Mouse (Mus musculus) heart, postnatal 0 days (tissue): ENCODE data around the gene Rab5c. TPM values are rescaled to one million over a fixed set of nuclear protein-coding genes. Genes with fewer than 3 reads are reported as not detected.

Experiments used
- ATAC-seq: fragments of 200-750 bp; cut with Nextera tagmentation; 2 replicates; pipeline ENCODE4 v1.8.0; 2017; ENCODE audit warnings: low read depth, moderate number of reproducible peaks, moderate library complexity; ENCODE audit not compliant: insufficient read depth
- DNase-seq: peaks from one replicate; pipeline ENCODE4 v3.0.0-alpha.2; 2016; ENCODE audit warnings: low spot score
- H3K27ac ChIP-seq: fragments of 300-500 bp; sonication (generic); 2 replicates; pipeline ENCODE4 v1.5.1; 2014; ENCODE audit warnings: low read depth, mild to moderate bottlenecking
- H3K27me3 ChIP-seq: fragments of 300-500 bp; sonication (generic); 2 replicates; pipeline ENCODE4 v1.6.1; 2014; ENCODE audit warnings: low read length, mixed read lengths; ENCODE audit not compliant: control insufficient read depth, insufficient read depth
- H3K36me3 ChIP-seq: fragments of 300-500 bp; sonication (generic); replicated peaks from 2 replicates; pipeline ENCODE4 v1.6.1; 2014; ENCODE audit warnings: low read length, mixed read lengths; ENCODE audit not compliant: control insufficient read depth, insufficient read depth
- H3K4me1 ChIP-seq: fragments of 300-500 bp; sonication (generic); 2 replicates; pipeline ENCODE4 v1.6.1; 2014; ENCODE audit warnings: antibody characterized with exemption; ENCODE audit not compliant: control insufficient read depth, insufficient read depth
- H3K4me2 ChIP-seq: fragments of 300-500 bp; sonication (generic); 2 replicates; pipeline ENCODE4 v1.6.1; 2014; ENCODE audit warnings: low read depth, mild to moderate bottlenecking, low read length, moderate library complexity
- H3K4me3 ChIP-seq: fragments of 300-500 bp; sonication (generic); 2 replicates; pipeline ENCODE4 v1.5.1; 2014; ENCODE audit warnings: low read depth, low read length
- H3K9ac ChIP-seq: fragments of 300-500 bp; sonication (generic); replicated peaks from 2 replicates; pipeline ENCODE4 v1.6.1; 2014; ENCODE audit warnings: low read depth, low read length, mixed read lengths
- H3K9me3 ChIP-seq: fragments of 300-500 bp; sonication (generic); replicated peaks from 2 replicates; pipeline ENCODE4 v1.6.1; 2016; ENCODE audit warnings: low read length; ENCODE audit not compliant: control insufficient read depth
- CTCF ChIP-seq: IDR thresholded peaks from 2 replicates; pipeline ENCODE4 v1.5.1; 2016; ENCODE audit warnings: antibody characterized with exemption, control low read depth, low read depth
- EP300 ChIP-seq: IDR thresholded peaks from 2 replicates; pipeline ENCODE4 v1.6.1; 2016; ENCODE audit warnings: antibody characterized with exemption, low read depth
- WGBS: fragments of 180-500 bp; shearing (Covaris S2); extraction: QIAGEN DNeasy Blood & Tissue Kit; methylation state at CpG from one replicate; pipeline ENCODE4 v1.1.7; 2014; 5-methylcytosine and 5-hydroxymethylcytosine counted together
- polyA plus RNA-seq: library from polyadenylated mRNA; unstranded; fragments of >200 nt; fragmentation: Nextera tagmentation; extraction: Ambion mirVana; gene quantifications from 2 replicates; pipeline ENCODE4 v1.2.1, GENCODE M21; 2015
- total RNA-seq: library from RNA; depleted of rRNA; stranded (reverse); fragments of >200 nt; gene quantifications from 2 replicates; pipeline ENCODE4 v1.2.3, GENCODE M21; 2014; ENCODE audit warnings: low replicate concordance

Rab5c gene
- total and polyA plus RNA-seq, 2 experiments from 2014 or later: 11.0 to 117 TPM

GRCm38 (mm10) chr11:100780247-100780646, 42.2 kb upstream of the Rab5c start:
- Histone ChIP-seq H3K4me3 (no peak overlapping the region), H3K36me3 (peaks cover 62% of the 10 kb centered on the region), H3K4me1 (no peaks in the 10 kb centered on the region), H3K9ac (no peak overlapping the region), H3K9me3 (no peaks in the 10 kb centered on the region), H3K27ac (no peak overlapping the region), H3K4me2 (no peak overlapping the region), H3K27me3 (no peaks in the 10 kb centered on the region)
- DNase-seq (no peak), ATAC-seq (no peak)
- 64% methylated on average over 8 of the region's 8 CpGs for WGBS
- TF ChIP-seq CTCF (no peak), EP300 (no peak)

GRCm38 (mm10) chr11:100778069-100778468, 40.1 kb upstream of the Rab5c start:
- DNase-seq (no peak), ATAC-seq (no peak)
- peaks cover 41% of the 10 kb centered on the region for H3K36me3 ChIP-seq
- 54% methylated on average over 3 of the region's 3 CpGs for WGBS
- H3K9ac ChIP-seq: no peak overlapping the region
- no peak overlapping the region for H3K27ac ChIP-seq
- H3K4me2 ChIP-seq: no peak overlapping the region
- H3K27me3 ChIP-seq: no peaks in the 10 kb centered on the region
- no peaks in the 10 kb centered on the region for H3K4me1 ChIP-seq
- TF ChIP-seq CTCF: no peak
- no peak for TF ChIP-seq EP300
- no peaks in the 10 kb centered on the region for H3K9me3 ChIP-seq
- no peak overlapping the region for H3K4me3 ChIP-seq

GRCm38 (mm10) chr11:100775921-100776320, 37.9 kb upstream of the Rab5c start:
- DNase-seq (no peak), ATAC-seq (no peak)
- TF ChIP-seq EP300 (no peak), CTCF (no peak)
- H3K27ac ChIP-seq: no peak overlapping the region
- WGBS: 74% methylated on average over 10 of the region's 10 CpGs
- no peak overlapping the region for H3K4me3 ChIP-seq
- H3K9me3 ChIP-seq: no peaks in the 10 kb centered on the region
- no peak overlapping the region for H3K9ac ChIP-seq
- H3K4me1 ChIP-seq: no peaks in the 10 kb centered on the region
- H3K27me3 ChIP-seq: no peaks in the 10 kb centered on the region
- H3K4me2 ChIP-seq: no peak overlapping the region
- H3K36me3 ChIP-seq: peaks cover 19% of the 10 kb centered on the region

- Histone ChIP-seq H3K36me3 (peaks cover 3% of the 10 kb centered on the region; the same call in 1 of the 2 replicates), H3K27ac (no peak overlapping the region), H3K4me1 (peaks cover 6% of the 10 kb centered on the region), H3K4me2 (no peak overlapping the region), H3K27me3 (no peaks in the 10 kb centered on the region), H3K9ac (no peak overlapping the region), H3K9me3 (no peaks in the 10 kb centered on the region), H3K4me3 (no peak overlapping the region)
- no peak for TF ChIP-seq EP300
- TF ChIP-seq CTCF: no peak
- ATAC-seq (no peak), DNase-seq (no peak)
- WGBS: 80% methylated on average over 4 of the region's 4 CpGs
Measured at GRCm38 (mm10) chr11:100774261-100774660, 36.2 kb upstream of the Rab5c start.

GRCm38 (mm10) chr11:100770646-100771408, 32.8 kb upstream of the Rab5c start, which contains the start of gene Ghdc:
Ghdc (minus strand) TSS chr11:100770957.
- ATAC-seq (peak; percentile 84), DNase-seq (peak; percentile 83)
- Histone ChIP-seq H3K4me3 (peak within 1 kb of the TSS; percentile 78), H3K36me3 (peaks cover 4% of the 10 kb centered on the region; the same call in 1 of the 2 replicates), H3K9ac (peak within 1 kb of the TSS; percentile 56), H3K4me1 (peaks cover 6% of the 10 kb centered on the region), H3K27ac (peak within 1 kb of the TSS; percentile 52), H3K9me3 (no peaks in the 10 kb centered on the region), H3K27me3 (no peaks in the 10 kb centered on the region), H3K4me2 (peak within 1 kb of the TSS; percentile 73)
- 9% methylated on average over 17 of the region's 17 CpGs for WGBS
- TF ChIP-seq CTCF: no peak
- TF ChIP-seq EP300: no peak
